Mouse (Mus musculus): ENCODE results near the gene Ces2f.

DNA sequence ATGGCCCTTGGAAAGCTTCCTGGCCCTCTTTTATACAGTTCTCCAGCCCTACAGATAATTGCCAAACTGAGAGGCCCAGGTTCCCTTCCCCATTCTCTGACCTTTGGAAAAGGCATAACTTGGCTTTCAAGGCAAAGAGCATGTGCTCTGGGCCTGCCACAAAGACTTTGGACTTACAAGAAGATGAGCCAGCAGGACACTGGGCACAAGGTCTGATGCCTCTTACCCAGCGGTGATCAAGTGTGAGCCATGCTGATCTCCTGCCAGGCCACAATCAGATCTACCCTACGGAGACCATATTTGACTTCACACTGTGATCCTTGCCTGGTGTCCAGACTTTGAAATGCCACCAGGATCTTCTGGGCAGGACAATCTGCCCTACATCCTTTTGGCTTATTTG lies 37.8 kb downstream of the Ces2f start:
- TF ChIP-seq POLR2A (IDR thresholded peaks at IDR 0.05; ENCODE audit: borderline replicate concordance, insufficient read depth, low read length), result no peak
- no peak for TF ChIP-seq CTCF (IDR thresholded peaks at IDR 0.05; ENCODE audit: borderline replicate concordance, insufficient read depth, low read depth, low read length)

Measured in cerebellum, adult 2 months (tissue).